Mouse (Mus musculus) ovary, adult 18-20 months (tissue): ENCODE data around the gene Nedd9.

ENCODE experiments used
- DNase-seq: peaks from one replicate; pipeline ENCODE4 v3.0.0; 2022; ENCODE audit warnings: low spot score, mixed read lengths

The Nedd9 gene

GRCm38 (mm10) chr13:41491522-41491921 is 4.4 kb upstream of the Nedd9 start:
- no peak for DNase-seq

- DNase-seq, result no peak
Observed at GRCm38 (mm10) chr13:41490282-41490681, 3.1 kb upstream of the Nedd9 start.

DNA sequence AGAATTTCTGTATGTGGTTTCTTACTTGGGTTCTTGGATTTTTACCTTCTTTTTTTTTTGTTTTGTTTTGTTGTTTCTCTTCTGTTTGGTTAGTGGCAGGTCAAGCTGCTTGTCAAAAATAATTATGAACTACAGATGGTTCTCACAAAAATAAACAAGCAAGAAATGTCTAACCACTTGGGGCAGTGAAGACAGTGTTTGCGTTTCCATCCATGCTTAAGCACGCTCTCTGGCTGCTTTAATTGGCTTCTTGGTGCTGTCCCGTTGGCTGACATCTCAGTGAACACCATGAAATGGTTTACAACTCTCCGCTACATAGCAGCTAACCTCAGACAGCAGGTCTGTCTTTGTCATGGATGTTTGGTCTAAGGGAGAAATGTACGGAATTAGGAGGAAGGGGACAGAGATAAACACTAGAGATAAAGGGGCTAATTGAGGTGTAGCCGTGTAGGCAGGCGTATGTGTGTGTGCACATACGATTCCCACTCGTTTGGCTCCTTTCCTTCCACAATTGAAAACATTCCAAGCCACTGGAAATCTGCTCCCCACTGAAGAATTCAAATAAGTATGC is 2.6 kb upstream of the Nedd9 start:
- DNase-seq, result no peak

DNA sequence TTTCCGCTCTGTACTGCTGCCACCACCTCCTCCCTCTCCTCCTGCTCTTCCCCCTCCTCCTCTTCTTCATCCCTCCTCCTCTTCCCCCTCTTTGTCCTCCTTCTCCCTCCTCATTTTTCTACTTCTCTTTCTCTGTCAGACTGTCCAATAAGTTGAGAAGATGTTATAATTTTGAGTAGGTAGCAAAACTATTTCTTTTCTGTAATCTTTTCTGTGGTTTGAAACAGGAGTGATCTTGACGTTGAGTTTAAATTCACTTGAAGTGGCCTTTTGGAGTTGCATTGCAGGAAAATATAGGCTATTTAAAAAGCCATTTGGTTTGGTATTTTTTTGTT is 214 bp upstream of the Nedd9 start:
- no peak for DNase-seq

- no peak for DNase-seq
Observed at GRCm38 (mm10) chr13:41483966-41484365, 3.2 kb downstream of the Nedd9 start.

GRCm38 (mm10) chr13:41482408-41483011 is 4.7 kb downstream of the Nedd9 start:
- no peak for DNase-seq

DNA sequence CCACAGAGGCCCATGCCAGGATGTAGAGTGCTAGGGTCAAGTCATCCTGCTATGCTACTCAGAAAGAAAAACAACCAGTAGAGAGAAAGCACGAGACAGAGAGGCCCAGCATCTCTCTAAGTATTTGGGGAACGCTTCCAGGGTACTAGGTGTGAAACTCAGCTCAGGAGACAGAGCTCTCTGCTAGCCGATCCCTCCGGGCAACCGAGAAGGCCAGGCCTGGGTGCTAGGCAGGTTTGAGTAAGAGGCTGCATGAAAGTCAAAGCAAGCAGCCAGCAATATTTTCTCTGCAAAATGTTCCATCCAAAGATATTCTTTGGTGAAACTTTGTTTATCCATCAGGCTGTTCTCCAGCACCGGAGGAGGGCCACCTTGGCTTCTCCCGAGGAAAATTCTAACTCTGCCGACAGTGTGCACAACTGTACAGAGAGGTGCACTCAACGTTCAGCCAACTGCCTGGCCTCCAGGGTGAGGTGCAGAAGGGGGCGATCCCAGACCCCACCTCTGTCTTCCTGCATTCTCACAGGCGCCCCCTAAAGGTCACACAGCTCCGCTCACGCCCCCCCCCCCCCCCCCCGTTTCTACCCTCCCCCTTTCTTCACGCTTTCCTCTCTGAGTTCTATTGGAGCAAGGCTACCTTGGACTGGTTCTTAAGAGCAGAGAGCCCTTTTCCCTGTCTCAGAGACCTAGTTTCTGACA is 7.3 kb downstream of the Nedd9 start:
- DNase-seq, result no peak

GRCm38 (mm10) chr13:41476216-41476615 is 10.9 kb downstream of the Nedd9 start:
- no peak for DNase-seq

DNA sequence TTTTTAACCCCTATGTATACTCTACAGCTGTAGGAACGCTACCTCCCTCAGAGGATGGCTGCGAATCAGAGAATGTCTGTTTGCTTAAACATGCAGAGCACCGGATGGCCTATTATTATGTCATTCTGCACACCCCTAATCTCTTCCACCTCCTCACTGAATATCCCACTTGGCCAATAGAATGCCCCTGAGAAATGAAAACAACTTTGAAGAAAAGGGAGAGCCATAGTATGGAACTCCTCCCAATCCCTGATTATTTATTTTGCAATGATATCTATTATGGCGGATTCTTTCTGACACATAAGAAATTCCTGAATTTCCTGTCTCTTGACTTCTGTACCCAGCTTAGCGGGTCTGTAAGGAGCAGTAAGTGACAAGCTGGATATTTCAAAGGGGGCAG is 12.8 kb downstream of the Nedd9 start:
- no peak for DNase-seq

- no peak for DNase-seq
Observed at GRCm38 (mm10) chr13:41473504-41473903, 13.7 kb downstream of the Nedd9 start.

GRCm38 (mm10) chr13:41472878-41473424 is 14.2 kb downstream of the Nedd9 start:
- DNase-seq, result no peak

DNA sequence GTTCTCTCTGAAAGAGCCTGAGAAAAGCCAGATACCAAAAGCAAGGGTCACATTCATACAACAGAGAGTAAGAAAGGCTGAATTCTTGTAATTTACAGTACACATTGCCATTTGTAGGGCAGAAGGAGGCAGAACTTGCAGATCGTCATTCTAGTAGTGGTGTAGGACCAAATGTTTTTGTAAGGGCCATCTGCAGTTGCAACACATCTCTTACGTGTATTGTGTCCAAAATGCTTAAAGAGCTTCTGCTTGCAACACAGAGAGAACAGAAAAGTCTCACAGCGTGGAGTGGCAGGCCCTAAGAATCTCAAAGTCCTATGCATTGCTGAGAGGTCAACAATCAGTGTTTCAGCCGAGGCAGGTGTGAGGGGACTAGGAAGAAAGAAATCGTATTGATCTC is 18.9 kb downstream of the Nedd9 start:
- no peak for DNase-seq

DNA sequence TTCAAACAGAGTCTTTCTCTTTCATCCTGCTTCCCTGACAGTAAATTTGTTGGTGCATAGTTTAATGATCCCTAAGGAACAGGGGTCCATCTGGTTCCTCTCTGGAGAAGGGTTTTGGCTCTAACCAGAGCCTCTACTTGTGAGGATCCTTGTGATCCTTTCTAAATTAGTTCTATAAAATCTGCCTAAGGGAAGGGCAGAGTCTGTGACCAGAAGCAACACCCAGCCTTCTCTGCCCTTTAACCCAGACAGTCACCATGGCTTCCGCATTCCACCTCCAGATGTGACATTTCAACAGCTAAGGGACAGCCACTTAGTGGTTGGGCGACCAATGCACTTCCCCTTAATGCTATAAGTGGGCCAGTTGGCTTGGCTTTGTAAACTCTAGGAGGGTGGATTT is 20.1 kb downstream of the Nedd9 start:
- no peak for DNase-seq

DNA sequence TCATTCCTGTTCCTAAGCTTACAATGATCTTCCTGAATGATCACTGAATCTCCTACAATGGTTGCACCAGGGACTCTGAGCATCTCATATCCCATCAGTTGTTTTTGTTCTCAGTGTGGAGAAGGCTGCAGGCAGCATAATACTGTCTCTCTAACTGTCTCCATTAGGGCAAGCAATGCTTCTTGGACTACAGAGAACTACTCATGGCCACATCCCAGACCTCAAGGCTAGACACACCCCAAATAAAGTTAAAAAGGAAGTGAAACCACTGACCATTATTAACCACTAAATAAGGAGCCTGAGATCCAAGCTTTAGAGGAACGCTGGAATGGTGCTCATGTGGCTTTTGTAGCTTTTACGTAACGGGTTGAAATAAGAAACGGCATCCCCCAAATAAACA is 20.5 kb downstream of the Nedd9 start:
- no peak for DNase-seq

- DNase-seq, result no peak
Observed at GRCm38 (mm10) chr13:41466191-41466590, 21.0 kb downstream of the Nedd9 start.

- DNase-seq, result no peak
Observed at GRCm38 (mm10) chr13:41461418-41461817, 25.7 kb downstream of the Nedd9 start.

GRCm38 (mm10) chr13:41459683-41460286 is 27.4 kb downstream of the Nedd9 start:
- no peak for DNase-seq

- DNase-seq, result no peak
Observed at GRCm38 (mm10) chr13:41458709-41459108, 28.5 kb downstream of the Nedd9 start.

DNA sequence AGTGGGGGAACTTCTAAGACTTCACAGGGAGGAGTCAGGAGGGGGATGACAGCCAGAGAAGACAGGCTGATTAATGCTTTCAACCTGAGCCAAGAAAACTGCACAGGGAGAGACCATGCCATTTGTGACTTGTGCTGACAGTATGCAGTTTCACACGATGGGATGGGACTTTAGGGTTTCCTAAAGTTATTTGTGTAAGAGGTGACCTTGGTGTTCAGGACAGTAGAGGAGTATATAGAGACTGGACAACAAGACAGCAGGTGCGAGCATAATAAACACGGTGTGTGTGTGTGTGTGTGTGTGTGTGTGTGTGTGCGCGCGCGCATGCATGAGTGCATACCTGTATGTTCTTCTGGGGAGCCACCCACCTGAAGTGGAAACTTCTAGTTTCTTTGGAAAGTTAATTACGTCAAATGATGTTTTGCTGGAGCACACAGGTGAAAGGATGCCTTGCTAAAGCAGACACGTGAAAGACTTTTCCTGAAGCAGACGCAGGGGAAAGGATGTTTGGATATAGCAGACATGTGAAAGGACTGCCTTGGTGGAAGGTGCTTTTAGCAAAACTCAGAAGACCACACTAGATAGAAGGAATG is 29.3 kb downstream of the Nedd9 start:
- no peak for DNase-seq

- no peak for DNase-seq
Observed at GRCm38 (mm10) chr13:41457030-41457797, 29.9 kb downstream of the Nedd9 start.

- DNase-seq, result no peak
Observed at GRCm38 (mm10) chr13:41456292-41457029, 30.7 kb downstream of the Nedd9 start.
